Mouse (Mus musculus) A20 (cell line): ENCODE measurements around the gene Grap2.
A peak's percentile ranks its signal among the peaks of the same experiment; 100 is the strongest.

Experiments used
- DNase-seq: peaks from one replicate; pipeline ENCODE4 v3.0.0-alpha.2; 2011; ENCODE audit warnings: low read depth, low spot score

Gene Grap2

GRCm38 (mm10) chr15:80572291-80572690 is at the start of gene Grap2:
TSS of gene Grap2 (plus strand) at chr15:80572594.
- no peak for DNase-seq

- peak; percentile 67 for DNase-seq
Observed at GRCm38 (mm10) chr15:80529955-80530869, 42.2 kb upstream of the Grap2 start.

- DNase-seq, result no peak
Observed at GRCm38 (mm10) chr15:80531026-80531425, 41.4 kb upstream of the Grap2 start.

- DNase-seq, result no peak
Observed at GRCm38 (mm10) chr15:80532281-80533072, 39.9 kb upstream of the Grap2 start.

DNA sequence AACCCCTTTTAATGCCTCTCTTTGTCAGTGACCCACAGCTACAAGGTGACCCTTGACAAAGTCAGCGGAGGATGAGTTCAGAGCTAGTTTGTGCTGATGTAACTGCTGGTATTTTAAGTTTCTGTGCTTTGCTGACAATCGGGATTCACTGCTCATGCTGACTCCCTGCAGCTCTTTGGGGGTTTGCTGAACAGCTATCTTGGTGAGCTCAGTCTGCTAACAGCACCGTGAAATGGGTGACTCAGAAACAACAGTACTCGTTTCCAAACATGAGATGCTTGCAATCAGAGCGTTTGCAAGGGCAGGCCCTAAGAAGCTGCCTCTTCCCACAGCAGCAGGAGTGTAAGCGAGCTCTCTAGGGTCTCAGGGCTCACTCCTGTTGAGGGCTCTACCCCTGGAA is 39.1 kb upstream of the Grap2 start:
- no peak for DNase-seq

- no peak for DNase-seq
Observed at GRCm38 (mm10) chr15:80536051-80536450, 36.3 kb upstream of the Grap2 start.

- DNase-seq, result no peak
Observed at GRCm38 (mm10) chr15:80538075-80538474, 34.3 kb upstream of the Grap2 start.

- no peak for DNase-seq
Observed at GRCm38 (mm10) chr15:80538671-80539340, 33.6 kb upstream of the Grap2 start.

DNA sequence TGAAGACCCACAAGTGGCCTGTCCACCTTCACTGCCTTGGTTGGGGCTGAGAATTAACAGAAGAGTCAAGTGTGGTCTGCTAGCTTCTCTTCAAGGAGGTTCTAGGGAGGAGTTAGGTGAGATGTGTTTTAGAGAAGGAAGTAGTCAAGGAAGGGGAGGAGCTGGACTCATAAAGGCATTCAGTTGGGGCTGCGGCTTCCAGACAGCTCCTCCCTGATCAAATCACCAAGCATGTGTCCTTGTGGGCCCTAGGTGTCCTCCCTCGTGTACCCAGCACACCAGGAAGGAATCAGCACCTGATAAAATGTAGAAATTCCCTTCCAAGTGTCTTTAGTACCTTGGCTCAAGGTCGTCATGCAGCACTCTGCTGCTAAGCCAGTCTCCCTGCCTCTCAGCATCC is 28.3 kb upstream of the Grap2 start:
- DNase-seq, result peak; percentile 14

- DNase-seq, result no peak
Observed at GRCm38 (mm10) chr15:80545430-80545829, 27.0 kb upstream of the Grap2 start.

GRCm38 (mm10) chr15:80554860-80555822 is 17.3 kb upstream of the Grap2 start:
- no peak for DNase-seq

GRCm38 (mm10) chr15:80556021-80556420 is 16.4 kb upstream of the Grap2 start:
- DNase-seq, result no peak

GRCm38 (mm10) chr15:80557745-80558144 is 14.6 kb upstream of the Grap2 start:
- DNase-seq, result no peak

- no peak for DNase-seq
Observed at GRCm38 (mm10) chr15:80559534-80559933, 12.9 kb upstream of the Grap2 start.

DNA sequence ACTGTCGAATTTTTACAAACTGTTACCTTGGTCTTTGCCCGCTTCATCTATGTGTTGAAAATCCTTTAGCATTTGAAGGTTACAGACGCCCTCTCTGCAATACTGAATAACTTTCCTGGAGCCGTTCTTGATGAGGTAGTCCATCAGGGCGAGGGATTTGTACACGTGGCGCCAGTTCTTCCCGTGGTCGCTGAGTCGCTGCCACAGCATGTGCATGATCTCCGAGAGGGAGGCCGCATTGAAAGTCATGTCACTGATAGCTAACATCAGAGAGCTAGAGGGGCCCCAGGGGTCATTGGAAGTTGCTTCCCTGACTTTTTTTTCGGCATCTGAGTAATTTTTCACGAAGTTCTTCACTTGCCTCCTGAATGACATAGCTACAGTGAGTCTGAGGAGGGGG is 12.4 kb upstream of the Grap2 start:
- no peak for DNase-seq

- peak; percentile 58 for DNase-seq
Observed at GRCm38 (mm10) chr15:80560646-80561580, 11.5 kb upstream of the Grap2 start.

- no peak for DNase-seq
Observed at GRCm38 (mm10) chr15:80562446-80562845, 9.9 kb upstream of the Grap2 start.

GRCm38 (mm10) chr15:80563634-80564208 is 8.7 kb upstream of the Grap2 start:
- peak; percentile 35 for DNase-seq

GRCm38 (mm10) chr15:80565106-80565665 is 7.2 kb upstream of the Grap2 start, which contains the start of gene Enthd1:
TSS of gene Enthd1 (minus strand) at chr15:80565156.
- DNase-seq, result no peak
